Mouse (Mus musculus): ENCODE results near the gene Car10. TPM values are rescaled to one million over a fixed set of nuclear protein-coding genes. Genes with fewer than 3 reads are reported as not detected.
"Not testable (repeated sequence)": the region's sequence is repeated elsewhere in the genome, so short reads cannot be mapped to it uniquely, and the experiment has no call there.

Gene Car10
- polyA plus RNA-seq, 1 experiment from 2014 or later: 0.14 TPM

- no peaks in the 10 kb centered on the region for H3K9me3 ChIP-seq
- ATAC-seq: no peak
- H3K9ac ChIP-seq: no peak overlapping the region
- no peaks in the 10 kb centered on the region for H3K4me1 ChIP-seq (replicated peaks)
- 86% methylated on average over 3 of the region's 3 CpGs for WGBS
- H3K27ac ChIP-seq: no peak overlapping the region
- no peak overlapping the region for H3K4me3 ChIP-seq (replicated peaks)
- H3K36me3 ChIP-seq: no peaks in the 10 kb centered on the region
- no peaks in the 10 kb centered on the region for H3K27me3 ChIP-seq (replicated peaks)
- no peak overlapping the region for H3K4me2 ChIP-seq (replicated peaks)
Measured at GRCm38 (mm10) chr11:93343961-93344360, 246.1 kb downstream of the Car10 start.

GRCm38 (mm10) chr11:93344869-93345268, 247.0 kb downstream of the Car10 start:
- ATAC-seq: no peak
- Histone ChIP-seq H3K27me3 (replicated peaks) (no peaks in the 10 kb centered on the region), H3K4me2 (replicated peaks) (no peak overlapping the region), H3K9me3 (no peaks in the 10 kb centered on the region), H3K27ac (no peak overlapping the region), H3K4me3 (replicated peaks) (no peak overlapping the region), H3K9ac (no peak overlapping the region), H3K4me1 (replicated peaks) (no peaks in the 10 kb centered on the region), H3K36me3 (no peaks in the 10 kb centered on the region)
- 70% methylated on average over 3 of the region's 3 CpGs for WGBS

DNA sequence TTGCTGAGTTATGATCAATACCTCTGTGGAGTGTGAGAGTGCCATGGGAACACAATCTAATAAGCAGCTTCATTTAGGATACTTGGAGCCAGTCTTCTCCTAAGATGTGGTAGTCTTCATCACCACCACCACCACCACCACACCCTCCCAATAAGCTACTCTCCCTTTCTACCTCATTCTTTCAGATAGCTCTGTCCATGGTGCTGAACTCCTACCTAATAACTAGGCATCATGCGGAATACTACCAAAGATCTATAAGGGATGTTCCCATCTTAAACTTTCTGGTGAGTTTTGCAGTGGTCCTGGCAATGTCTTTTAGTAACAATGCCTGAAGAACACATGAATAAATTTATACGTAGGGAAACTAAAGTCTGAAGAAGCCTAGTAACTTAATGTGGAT, 263.7 kb downstream of the Car10 start:
- H3K27me3 ChIP-seq (replicated peaks): no peaks in the 10 kb centered on the region
- H3K36me3 ChIP-seq: no peaks in the 10 kb centered on the region
- no peak overlapping the region for H3K27ac ChIP-seq
- no peaks in the 10 kb centered on the region for H3K9me3 ChIP-seq
- H3K4me2 ChIP-seq (replicated peaks): no peak overlapping the region
- WGBS: 64% methylated on average over 2 of the region's 2 CpGs
- ATAC-seq: no peak
- H3K4me1 ChIP-seq (replicated peaks): no peaks in the 10 kb centered on the region
- no peak overlapping the region for H3K4me3 ChIP-seq (replicated peaks)
- H3K9ac ChIP-seq: no peak overlapping the region

- no peaks in the 10 kb centered on the region for H3K9me3 ChIP-seq
- H3K36me3 ChIP-seq: no peaks in the 10 kb centered on the region
- no peak overlapping the region for H3K4me3 ChIP-seq (replicated peaks)
- no peak for ATAC-seq
- no peaks in the 10 kb centered on the region for H3K4me1 ChIP-seq (replicated peaks)
- no peak overlapping the region for H3K9ac ChIP-seq
- H3K4me2 ChIP-seq (replicated peaks): no peak overlapping the region
- no peaks in the 10 kb centered on the region for H3K27me3 ChIP-seq (replicated peaks)
- H3K27ac ChIP-seq: no peak overlapping the region
Measured at GRCm38 (mm10) chr11:93364171-93364570, 266.3 kb downstream of the Car10 start.

DNA sequence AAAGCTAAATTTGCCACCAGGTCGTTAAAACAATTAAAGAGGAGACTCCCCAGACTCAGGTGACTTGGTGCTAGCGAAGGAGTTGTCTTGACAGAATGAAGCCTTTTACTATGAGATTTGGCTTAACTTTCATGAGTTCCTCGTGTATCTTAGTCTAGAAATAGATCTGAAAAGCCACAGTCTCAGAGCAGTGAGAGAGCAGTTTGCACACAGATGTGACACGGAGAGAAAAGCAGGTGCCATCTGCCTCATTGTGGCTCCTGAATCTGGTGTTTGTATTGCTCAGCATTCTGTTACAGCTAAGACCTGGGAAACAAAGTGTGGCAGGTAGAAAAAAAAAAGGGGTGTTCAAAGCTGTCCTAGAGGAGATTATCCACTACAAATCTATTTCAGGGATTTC, 269.4 kb downstream of the Car10 start:
- no peaks in the 10 kb centered on the region for H3K36me3 ChIP-seq
- 59% methylated on average over 4 of the region's 4 CpGs for WGBS
- no peak overlapping the region for H3K4me2 ChIP-seq (replicated peaks)
- no peaks in the 10 kb centered on the region for H3K9me3 ChIP-seq
- no peak for ATAC-seq
- H3K4me1 ChIP-seq (replicated peaks): no peaks in the 10 kb centered on the region
- no peak overlapping the region for H3K9ac ChIP-seq
- no peak overlapping the region for H3K27ac ChIP-seq
- no peaks in the 10 kb centered on the region for H3K27me3 ChIP-seq (replicated peaks)
- H3K4me3 ChIP-seq (replicated peaks): no peak overlapping the region

- no peaks in the 10 kb centered on the region for H3K9me3 ChIP-seq
- H3K4me2 ChIP-seq (replicated peaks): no peak overlapping the region
- no peaks in the 10 kb centered on the region for H3K4me1 ChIP-seq (replicated peaks)
- no peaks in the 10 kb centered on the region for H3K36me3 ChIP-seq
- H3K9ac ChIP-seq: no peak overlapping the region
- no peak overlapping the region for H3K4me3 ChIP-seq (replicated peaks)
- H3K27me3 ChIP-seq (replicated peaks): no peaks in the 10 kb centered on the region
- no peak overlapping the region for H3K27ac ChIP-seq
- no peak for ATAC-seq
- WGBS: 71% methylated on average over 5 of the region's 5 CpGs
Measured at GRCm38 (mm10) chr11:93367740-93368139, 269.9 kb downstream of the Car10 start.

DNA sequence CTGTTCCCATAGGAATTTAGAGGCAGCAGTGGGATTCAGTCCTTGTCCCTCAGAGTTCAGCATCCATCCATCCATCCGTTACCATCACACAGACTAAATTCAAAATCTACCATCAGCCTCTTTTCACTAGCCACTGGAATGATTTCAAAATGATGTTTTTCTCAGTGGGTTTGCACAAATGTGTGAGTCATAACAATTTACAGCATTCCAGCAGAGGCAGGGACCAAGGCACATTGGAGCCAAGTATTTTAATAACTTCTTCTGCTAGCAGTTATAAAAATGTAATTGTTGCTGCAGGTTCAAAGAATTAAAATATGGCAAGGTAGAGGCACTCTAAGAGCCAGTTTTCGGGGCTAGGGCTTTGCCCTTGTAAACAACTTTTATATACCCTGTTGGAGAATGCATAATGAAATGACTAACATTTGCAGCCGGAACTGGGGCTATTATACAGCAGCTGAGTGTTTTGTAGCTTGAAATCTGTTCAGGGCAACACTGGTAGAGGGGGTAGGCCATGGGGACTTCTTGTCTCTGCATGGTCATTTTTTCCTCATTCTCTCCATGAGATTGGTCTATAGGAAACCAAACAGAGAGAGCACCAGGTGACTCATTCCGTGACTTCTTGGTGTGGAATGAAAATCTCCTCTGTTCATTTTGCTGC, 276.0 kb downstream of the Car10 start:
- H3K27ac ChIP-seq: no peak overlapping the region
- no peak for ATAC-seq
- no peak overlapping the region for H3K4me3 ChIP-seq (replicated peaks)
- H3K4me1 ChIP-seq (replicated peaks): no peaks in the 10 kb centered on the region
- H3K9ac ChIP-seq: no peak overlapping the region
- no peaks in the 10 kb centered on the region for H3K27me3 ChIP-seq (replicated peaks)
- 82% methylated on average over 4 of the region's 4 CpGs for WGBS
- no peak overlapping the region for H3K4me2 ChIP-seq (replicated peaks)
- no peaks in the 10 kb centered on the region for H3K36me3 ChIP-seq
- H3K9me3 ChIP-seq: no peaks in the 10 kb centered on the region

DNA sequence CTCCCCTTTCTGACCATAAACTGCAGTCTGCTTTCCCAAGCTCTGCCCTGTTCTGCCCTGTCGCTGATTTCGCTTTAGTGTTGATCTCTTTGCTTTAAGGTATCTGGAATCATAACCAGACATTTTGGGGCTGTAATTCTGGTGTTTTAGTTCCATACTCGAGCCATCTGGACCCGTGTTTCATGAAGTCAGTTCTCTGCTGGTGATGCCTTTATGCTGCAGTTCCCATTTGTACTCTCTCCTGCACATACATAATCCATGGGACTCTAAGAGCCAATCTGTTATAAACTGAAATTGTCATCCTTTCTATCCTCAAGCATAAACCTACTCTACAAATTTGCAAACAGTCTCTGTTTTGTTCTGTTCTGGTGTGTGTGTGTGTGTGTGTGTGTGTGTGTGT, 293.3 kb downstream of the Car10 start:
- no peak overlapping the region for H3K4me3 ChIP-seq (replicated peaks)
- H3K27me3 ChIP-seq (replicated peaks): no peaks in the 10 kb centered on the region
- H3K9ac ChIP-seq: no peak overlapping the region
- 76% methylated on average over 4 of the region's 4 CpGs for WGBS
- ATAC-seq: no peak
- no peak overlapping the region for H3K4me2 ChIP-seq (replicated peaks)
- H3K9me3 ChIP-seq: no peaks in the 10 kb centered on the region
- no peaks in the 10 kb centered on the region for H3K4me1 ChIP-seq (replicated peaks)
- H3K27ac ChIP-seq: no peak overlapping the region
- H3K36me3 ChIP-seq: no peaks in the 10 kb centered on the region

DNA sequence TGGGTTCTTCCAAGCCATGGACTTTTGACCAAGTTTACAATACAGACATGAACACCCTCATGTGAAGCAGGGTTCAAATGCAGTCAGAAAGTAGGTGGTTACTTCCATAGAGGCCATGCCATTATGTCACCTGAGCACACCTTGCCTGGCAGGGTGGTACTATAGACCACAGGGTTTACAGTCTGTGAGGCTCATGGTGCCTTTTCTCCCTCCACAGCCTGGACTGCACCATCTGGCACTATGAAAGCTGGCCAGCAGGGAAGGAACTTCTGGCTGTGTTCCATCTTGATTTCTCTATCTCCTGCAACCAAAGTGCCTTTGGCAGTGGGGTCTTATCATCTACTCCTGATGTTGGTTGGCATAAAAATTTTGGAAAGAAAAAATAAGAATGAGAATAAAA, 295.5 kb downstream of the Car10 start:
- H3K4me1 ChIP-seq (replicated peaks); H3K9me3 ChIP-seq; ATAC-seq; H3K36me3 ChIP-seq; H3K27me3 ChIP-seq (replicated peaks); H3K4me2 ChIP-seq (replicated peaks); H3K9ac ChIP-seq; H3K27ac ChIP-seq; H3K4me3 ChIP-seq (replicated peaks): not testable (repeated sequence)

- no peak overlapping the region for H3K27ac ChIP-seq
- no peaks in the 10 kb centered on the region for H3K27me3 ChIP-seq (replicated peaks)
- WGBS: 92% methylated on average over 2 of the region's 2 CpGs
- H3K9ac ChIP-seq: no peak overlapping the region
- H3K4me2 ChIP-seq (replicated peaks): no peak overlapping the region
- ATAC-seq: no peak
- no peak overlapping the region for H3K4me3 ChIP-seq (replicated peaks)
- H3K36me3 ChIP-seq: no peaks in the 10 kb centered on the region
- H3K9me3 ChIP-seq: no peaks in the 10 kb centered on the region
- H3K4me1 ChIP-seq (replicated peaks): no peaks in the 10 kb centered on the region
Measured at GRCm38 (mm10) chr11:93396356-93396755, 298.5 kb downstream of the Car10 start.

GRCm38 (mm10) chr11:93401167-93401566, 303.3 kb downstream of the Car10 start:
- not testable (repeated sequence) for H3K9ac ChIP-seq; H3K27me3 ChIP-seq (replicated peaks); H3K4me2 ChIP-seq (replicated peaks); H3K9me3 ChIP-seq; H3K4me1 ChIP-seq (replicated peaks); H3K36me3 ChIP-seq; ATAC-seq; H3K4me3 ChIP-seq (replicated peaks); H3K27ac ChIP-seq
- WGBS: 85% methylated on average over 1 of the region's 1 CpGs

DNA sequence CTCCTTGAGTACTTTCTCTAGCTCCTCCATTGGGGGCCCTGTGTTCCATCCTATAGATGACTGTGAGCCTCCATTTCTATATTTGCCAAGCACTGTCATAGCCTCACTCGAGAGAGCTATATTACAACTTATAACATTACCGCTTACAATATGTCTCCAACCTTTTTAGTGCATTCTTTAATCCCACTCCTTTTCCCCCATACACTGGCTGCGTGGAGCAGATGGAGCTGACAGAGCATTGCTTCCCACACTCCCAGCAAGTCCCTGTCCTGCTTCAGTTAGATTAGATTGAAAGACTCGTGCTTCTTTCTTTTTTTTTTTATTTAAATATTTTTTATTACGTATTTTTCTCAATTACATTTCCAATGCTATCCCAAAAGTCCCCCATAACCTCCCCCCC, 310.2 kb downstream of the Car10 start:
- H3K27ac ChIP-seq: no peak overlapping the region
- H3K9me3 ChIP-seq: no peaks in the 10 kb centered on the region
- no peak overlapping the region for H3K4me2 ChIP-seq (replicated peaks)
- H3K4me3 ChIP-seq (replicated peaks): no peak overlapping the region
- WGBS: 90% methylated on average over 5 of the region's 5 CpGs
- no peaks in the 10 kb centered on the region for H3K27me3 ChIP-seq (replicated peaks)
- H3K4me1 ChIP-seq (replicated peaks): no peaks in the 10 kb centered on the region
- no peak for ATAC-seq
- H3K36me3 ChIP-seq: no peaks in the 10 kb centered on the region
- no peak overlapping the region for H3K9ac ChIP-seq

GRCm38 (mm10) chr11:93431482-93431881, 333.7 kb downstream of the Car10 start:
- no peaks in the 10 kb centered on the region for H3K27me3 ChIP-seq (replicated peaks)
- H3K9me3 ChIP-seq: no peaks in the 10 kb centered on the region
- no peaks in the 10 kb centered on the region for H3K36me3 ChIP-seq
- no peaks in the 10 kb centered on the region for H3K4me1 ChIP-seq (replicated peaks)
- ATAC-seq: no peak
- H3K9ac ChIP-seq: no peak overlapping the region
- WGBS: 75% methylated on average over 5 of the region's 5 CpGs
- no peak overlapping the region for H3K4me3 ChIP-seq (replicated peaks)
- no peak overlapping the region for H3K27ac ChIP-seq
- no peak overlapping the region for H3K4me2 ChIP-seq (replicated peaks)
